Mouse (Mus musculus): Measurements from ENCODE around the gene Hpca.

DNA sequence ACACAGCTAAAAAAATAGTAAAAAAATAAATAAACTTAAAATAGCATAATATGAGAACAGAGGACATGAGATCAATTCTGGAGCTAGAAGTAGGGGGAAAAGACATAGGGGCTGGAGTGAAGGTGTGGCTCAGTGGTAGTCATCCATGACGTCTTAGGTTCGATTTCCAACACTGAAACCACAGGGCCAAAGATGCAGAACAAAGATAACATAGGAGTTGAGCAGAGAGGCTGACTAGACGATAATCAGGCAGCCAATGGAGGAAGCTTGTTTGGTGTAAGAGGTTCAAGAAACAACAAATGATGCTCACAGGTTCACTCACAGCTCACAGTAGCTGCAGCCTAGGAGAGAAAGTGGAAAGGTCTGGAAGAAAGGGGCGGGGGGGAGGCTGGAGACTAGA lies 19.0 kb upstream of the Hpca start:
- TF ChIP-seq CTCF (IDR thresholded peaks at IDR 0.05; ENCODE audit: low read depth, low read length) (no peak), POLR2A (IDR thresholded peaks at IDR 0.05; ENCODE audit: extremely low read depth, insufficient read depth, low read length) (no peak)
